Mouse (Mus musculus) mesoderm, embryonic 11.5 days (tissue): Measurements from ENCODE around the gene Uchl3.

ENCODE experiments used
- DNase-seq: peaks from one replicate; pipeline ENCODE4 v3.0.0-alpha.2; 2012; ENCODE audit warnings: low read depth, low spot score

Uchl3 gene

DNA sequence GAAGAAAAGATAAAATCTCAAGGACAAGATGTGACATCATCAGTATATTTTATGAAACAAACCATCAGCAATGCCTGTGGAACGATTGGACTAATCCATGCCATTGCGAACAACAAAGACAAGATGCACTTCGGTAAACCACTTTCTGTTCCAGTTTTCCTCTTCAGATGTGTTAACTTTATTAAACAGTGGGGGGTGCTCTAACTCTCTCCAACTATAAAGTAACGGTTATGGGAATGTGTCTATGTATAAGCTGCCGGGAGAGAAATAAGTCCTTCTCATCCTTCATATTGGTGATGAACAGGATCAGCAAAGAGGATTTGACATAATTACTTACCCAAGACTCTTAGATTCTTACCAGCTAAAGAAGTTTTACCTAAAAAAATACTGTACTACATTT is 12.8 kb downstream of the Uchl3 start:
- DNase-seq = no peak

DNA sequence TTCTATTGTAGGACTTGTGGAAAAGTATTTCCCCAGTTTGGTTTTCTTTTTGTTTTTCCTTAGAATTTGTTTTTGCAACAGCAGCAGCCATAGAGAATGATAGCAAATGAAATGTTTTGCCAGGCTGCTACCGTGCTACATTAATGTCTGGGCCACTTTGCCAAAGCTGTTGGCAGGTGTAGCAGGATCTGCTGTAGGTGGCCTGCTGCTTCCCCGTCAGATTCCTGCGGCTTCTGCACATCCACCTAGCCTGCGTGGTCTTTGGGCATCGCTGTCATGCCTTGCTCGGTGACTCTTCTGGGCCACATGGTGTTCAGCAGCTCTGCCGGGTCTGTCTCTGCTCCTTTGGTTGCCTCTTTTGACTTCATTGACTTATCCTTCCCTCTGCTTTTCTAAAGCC is 14.9 kb downstream of the Uchl3 start:
- DNase-seq = no peak

DNA sequence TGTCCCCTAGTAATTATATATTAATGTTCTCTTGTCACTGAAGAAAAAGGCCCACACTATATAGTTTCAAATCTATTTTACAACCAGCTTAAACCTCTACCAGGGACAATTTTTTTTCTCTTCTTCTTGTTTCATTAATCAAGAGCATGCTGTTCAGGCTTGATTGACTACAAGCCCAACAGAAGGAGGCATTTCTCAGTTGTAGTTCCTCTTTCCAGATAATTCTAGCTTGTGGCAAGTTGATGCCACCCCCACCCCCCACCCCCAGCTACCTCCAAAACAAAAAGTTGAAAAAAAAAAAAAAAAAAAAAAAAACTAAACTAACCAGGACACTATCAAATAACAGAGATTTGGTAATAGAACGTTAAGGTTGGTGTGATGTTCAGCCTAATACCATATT is 18.5 kb downstream of the Uchl3 start:
- DNase-seq = no peak

DNA sequence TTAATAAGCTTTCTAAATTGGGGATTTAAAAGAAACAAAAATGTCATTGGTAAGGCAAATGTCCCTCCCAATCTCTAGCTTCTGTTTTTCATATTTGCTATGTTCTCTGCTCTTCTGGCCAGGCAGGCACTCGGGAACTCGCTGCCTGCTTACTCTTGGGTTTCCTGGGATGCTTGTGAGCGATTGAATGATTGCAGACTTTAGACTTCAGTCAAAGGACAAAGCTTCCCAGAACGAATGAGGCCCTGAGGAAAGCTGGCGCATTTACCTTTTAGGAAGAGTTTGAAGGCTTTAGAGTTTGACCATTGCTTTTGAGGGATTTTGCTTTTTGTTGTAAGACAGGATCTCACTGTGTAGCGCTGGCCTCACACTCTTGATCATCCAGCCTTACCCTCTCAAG is 33.9 kb downstream of the Uchl3 start:
- DNase-seq = no peak

DNA sequence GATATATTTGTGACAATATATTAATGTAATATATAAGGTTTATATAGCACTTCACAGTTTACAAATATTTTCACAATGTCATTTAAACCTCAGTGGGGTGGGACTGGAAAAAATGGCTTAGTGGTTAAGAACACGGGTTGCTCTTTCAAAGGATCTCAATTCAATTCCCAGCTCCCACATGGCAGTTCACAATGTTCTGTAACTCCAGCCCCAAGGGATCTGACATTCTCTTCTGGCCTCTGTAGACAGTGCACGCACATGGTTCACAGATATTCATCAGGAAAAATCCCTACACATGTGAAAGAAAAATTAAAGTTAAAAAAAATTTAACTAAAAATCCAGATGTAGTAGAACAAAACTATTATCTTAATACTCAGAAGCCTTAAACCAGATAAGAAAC is 34.6 kb downstream of the Uchl3 start:
- no peak for DNase-seq

DNA sequence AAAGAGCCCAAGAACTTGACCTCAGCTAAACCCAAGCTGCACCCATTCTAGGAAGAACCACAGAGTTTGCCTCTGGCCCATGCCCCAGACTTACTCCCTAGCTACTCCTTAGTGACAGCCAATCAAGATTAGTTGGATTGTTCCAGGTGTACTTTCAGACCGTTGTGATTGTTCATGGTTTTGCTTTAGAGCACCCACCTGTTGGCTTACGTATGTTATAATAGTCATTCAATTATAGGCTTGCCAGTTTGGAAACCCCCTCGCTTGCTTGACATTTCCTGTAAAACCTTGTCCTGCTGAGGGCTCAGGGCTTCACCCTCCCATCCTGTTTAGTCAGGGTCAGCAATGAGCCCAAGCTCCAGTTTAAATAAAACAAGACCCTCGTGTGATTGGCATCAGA is 50.7 kb downstream of the Uchl3 start:
- DNase-seq = no peak

DNA sequence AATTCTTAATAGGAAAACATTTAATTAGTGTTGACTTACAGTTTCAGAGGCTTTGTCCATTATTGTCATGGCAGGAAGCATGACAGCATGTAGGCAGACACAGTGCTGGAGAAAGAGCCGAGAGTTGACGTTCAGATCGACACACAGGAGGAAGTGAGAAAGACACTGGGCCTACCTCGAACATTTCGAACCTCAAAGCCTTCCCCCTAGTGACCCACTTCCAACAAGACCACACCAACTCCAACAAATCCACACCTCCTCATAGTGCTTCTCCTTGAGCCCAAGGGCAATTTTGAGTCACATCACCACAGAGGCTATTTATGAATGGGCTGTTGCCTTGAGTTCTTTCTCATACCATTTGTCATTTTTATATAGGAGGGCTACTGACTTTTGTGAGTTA is 53.3 kb downstream of the Uchl3 start:
- no peak for DNase-seq

DNA sequence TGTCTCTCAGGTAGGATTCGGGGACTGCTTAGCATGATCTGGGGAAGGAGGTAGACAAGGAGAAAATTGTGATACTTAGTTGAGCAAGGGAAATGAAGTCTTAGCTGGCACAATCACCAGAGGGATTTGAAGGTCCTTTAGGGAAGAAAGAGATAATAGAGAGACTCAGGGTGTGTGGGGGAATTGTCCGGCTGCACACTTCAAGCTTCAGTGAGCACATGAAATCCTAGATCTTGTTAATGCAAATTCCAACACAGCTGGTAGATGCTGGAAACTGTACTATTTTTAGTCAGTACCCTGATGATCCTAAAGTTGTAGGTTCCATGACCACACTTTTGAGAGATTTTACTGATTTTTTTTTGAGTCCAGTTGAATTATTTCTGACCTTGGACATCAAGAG is 60.6 kb downstream of the Uchl3 start:
- DNase-seq = no peak

DNA sequence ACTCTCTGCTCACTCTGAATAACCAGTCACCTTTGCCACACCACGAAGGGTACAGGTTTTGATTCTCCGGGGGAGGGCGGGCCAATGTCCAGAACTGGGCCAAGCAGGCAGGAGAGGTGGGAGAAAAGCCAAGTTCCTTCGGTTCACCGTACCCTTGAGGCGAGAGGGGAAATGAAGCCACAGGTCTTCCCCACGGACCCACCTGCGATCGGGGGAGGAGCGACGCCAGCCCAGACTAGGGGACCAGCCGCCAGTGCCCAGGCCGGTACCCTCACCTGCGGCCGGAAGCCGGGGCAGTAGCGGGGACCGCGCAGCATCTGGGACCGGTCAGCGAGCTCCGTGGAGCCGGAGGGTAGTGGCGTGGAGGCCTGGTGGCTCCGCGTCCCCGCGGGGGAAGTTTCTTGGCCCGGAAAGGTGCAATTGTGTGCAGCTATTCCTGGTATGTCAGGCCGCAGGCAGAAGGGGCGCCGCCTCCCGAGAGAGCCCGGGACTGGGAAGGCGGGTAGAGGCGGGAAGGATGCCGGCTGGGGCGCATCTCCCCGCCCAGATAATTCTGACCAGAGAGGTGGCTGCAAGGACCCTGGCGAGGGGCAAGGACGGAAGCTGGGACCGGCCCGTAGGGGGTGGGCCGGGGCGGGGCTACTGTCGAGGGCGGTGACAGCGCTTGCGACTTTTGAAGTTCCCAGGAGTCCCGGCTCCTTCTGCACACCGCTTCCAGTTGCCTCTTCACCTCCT is 75.6 kb downstream of the Uchl3 start, which contains the start of the genes Gm9922 and Lmo7:
Gm9922 (minus strand) TSS at position 578 of the 735 bp plus-strand sequence.
Lmo7 (plus strand) TSS at position 721 of the 735 bp plus-strand sequence.
- DNase-seq = peak; percentile 63

DNA sequence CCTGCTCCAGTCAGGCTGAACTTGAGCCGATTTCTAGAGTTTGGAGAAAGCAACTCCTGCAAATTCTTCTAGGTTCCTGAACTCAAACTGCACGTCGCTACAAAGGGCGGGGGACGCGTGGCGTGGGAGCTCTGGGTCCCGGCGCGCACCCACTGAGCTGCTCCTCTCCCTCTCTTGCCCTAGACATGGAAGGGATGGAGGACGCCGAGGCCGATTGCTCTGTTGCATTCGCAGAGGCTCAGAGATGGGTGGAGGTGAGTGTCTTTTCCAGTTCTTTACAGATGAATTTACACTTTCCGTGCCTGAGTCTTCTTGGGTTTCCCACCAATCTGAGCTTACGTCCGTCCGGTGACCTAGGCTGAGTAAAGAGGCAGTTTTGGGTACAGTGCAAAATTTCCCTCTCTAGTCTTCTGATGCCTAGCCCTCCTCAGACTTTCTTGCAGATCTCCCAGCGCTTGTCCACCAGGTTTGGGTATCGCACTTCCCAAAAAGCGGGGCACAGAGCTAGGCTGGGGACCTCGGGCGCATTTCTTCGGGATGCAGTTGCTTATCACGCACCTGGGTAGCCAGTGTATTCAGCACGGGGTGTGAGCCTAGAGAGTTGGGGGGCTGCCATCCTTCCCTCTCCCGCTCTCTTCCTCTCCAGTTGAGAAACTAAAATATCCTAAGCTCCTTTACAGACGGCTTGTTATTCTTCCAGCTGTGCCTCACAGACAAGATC is 76.4 kb downstream of the Uchl3 start:
- DNase-seq = peak; percentile 16

DNA sequence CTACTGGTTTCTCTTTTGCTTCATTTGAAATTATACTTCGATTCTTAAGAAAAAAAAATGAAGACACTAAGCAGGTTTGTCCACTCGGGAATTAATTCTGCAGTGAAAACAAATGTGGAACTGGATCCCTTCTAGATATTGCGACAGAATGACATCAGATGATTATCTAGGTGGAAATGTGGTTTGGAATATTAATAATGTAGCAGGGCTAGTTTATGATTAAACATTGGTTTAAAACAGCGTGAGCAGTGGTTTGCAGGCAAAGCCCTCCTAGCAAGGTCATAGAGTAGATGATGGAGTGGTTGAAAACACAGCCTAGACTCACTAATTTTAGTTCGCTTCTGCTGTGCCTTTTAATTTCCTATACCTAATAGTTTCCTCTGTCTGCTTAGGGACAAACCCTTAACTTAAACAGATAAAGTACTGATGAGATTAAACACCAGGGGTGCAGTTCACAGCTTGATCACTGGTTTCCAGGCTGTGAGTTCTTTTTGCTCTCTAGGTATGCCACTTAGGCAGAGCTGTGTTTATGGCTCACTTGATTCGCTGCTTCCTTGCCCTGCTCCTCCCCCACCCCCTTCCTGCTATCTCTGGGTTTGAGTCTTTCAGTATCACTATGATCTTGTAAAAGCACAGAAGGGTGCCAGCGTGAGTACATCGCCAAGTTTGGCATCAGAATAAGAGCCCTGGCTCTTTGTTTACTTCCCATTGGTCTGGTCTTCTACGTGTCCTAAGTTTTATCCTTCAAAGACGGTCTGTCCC is 80.0 kb downstream of the Uchl3 start:
- no peak for DNase-seq

DNA sequence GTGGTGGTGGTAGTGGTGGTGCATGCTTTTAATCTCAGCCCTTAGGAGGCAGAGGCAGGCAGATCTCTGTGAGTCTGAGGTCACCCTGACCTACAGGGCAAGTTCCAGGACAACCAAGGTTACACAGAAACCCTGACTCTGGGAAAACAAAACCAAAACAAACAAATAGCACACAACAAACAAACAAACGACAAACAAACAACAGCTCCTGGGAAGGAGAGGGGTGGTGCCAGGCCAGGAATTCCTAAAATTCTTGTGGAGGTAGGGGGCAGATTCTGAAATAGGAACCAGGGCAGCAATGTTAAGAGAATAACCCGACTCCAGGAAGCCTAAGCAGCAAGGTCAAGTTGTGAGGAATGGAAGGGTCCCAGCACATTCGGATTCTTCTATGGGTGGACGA is 83.7 kb downstream of the Uchl3 start:
- no peak for DNase-seq
